Mouse (Mus musculus) testis, postnatal 14 days (tissue): ENCODE data around the gene Gps1.
"Not testable (repeated sequence)": the region's sequence is repeated elsewhere in the genome, so short reads cannot be mapped to it uniquely, and the experiment has no call there.

Experiments
- DNase-seq: peaks from one replicate; pipeline ENCODE4 v3.0.0; 2021; ENCODE audit warnings: low spot score

Gps1 gene

GRCm38 (mm10) chr11:120784064-120784791, at the start of gene Gps1, which contains the start of gene Rfng:
Gene Gps1 (plus strand): TSS chr11:120784272.
Gene Rfng (minus strand): TSS chr11:120784207.
- peak; percentile 87 for DNase-seq

- DNase-seq, result no peak
Measured at GRCm38 (mm10) chr11:120736424-120736823, 47.6 kb upstream of the Gps1 start.

GRCm38 (mm10) chr11:120740981-120741380, 43.1 kb upstream of the Gps1 start:
- no peak for DNase-seq

GRCm38 (mm10) chr11:120744121-120744701, 39.9 kb upstream of the Gps1 start:
- no peak for DNase-seq

GRCm38 (mm10) chr11:120747974-120748373, 36.1 kb upstream of the Gps1 start:
- DNase-seq, result no peak

- DNase-seq, result no peak
Measured at GRCm38 (mm10) chr11:120749430-120749829, 34.6 kb upstream of the Gps1 start.

- DNase-seq, result no peak
Measured at GRCm38 (mm10) chr11:120751606-120752005, 32.5 kb upstream of the Gps1 start.

GRCm38 (mm10) chr11:120760236-120760635, 23.8 kb upstream of the Gps1 start:
- DNase-seq, result no peak

DNA sequence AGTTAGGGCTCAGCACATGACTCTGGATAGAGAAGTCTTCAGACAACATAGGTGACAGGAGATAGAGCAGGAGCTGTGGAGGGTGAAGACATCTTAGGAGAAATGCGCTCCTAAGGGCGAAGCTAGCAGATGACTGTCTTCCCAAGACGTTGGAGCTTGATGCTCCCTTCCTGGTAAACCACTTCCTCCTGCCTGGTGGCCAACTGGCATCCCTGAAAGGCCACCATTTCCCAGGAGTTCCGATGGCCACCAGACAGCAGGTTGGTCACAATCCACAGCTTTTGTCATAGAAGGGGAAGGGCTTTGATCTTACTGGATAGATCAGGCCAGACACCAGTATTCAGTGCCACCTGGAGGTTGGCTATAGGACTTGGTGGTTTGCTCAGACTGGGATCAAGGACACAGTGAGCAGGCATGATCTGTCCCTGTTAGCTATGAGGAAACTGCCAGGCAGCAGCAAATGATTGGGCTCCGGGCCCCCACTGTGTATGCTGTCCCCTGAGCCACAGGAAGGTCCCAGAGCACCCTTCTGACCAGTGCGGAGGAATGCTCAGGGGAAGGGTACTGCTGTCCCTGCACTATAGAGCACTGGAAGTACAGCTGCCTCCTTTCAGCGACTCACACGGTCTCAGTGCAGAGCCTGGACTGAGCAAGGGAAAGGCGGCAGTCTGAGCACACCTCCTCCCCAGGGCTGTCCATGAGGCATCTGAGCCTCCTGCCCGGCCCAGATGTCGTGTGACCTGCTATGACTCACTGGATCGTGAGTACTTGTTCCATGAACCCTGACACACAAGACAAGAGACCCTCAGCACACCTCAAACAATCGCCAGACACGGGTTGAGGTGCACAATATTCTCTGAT, 22.0 kb upstream of the Gps1 start:
- DNase-seq, result no peak

DNA sequence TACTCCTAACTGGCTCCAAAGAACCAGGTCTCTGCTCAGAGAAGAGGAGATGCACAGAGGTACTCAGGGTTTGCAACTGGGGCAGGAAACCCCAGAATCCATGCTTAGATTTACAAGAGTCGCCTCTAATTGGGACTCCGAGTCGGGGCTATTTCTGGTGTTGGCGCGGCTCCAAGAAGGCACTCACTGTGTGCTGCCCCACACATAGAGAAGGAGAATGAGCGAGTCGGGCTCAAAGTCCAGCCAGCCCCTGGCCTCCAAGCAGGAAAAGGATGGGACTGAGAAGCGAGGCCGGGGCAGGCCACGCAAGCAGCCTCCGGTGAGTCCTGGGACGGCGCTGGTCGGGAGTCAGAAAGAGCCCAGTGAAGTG, 21.4 kb upstream of the Gps1 start, which contains the start of gene Hmga1b:
TSS of gene Hmga1b (plus strand) at position 123 of the 370 bp plus-strand sequence.
- not testable (repeated sequence) for DNase-seq

- DNase-seq, result not testable (repeated sequence)
Measured at GRCm38 (mm10) chr11:120763121-120763999, 20.7 kb upstream of the Gps1 start.

GRCm38 (mm10) chr11:120767023-120767422, 17.0 kb upstream of the Gps1 start:
- not testable (repeated sequence) for DNase-seq

GRCm38 (mm10) chr11:120768206-120768605, 15.9 kb upstream of the Gps1 start:
- no peak for DNase-seq

- DNase-seq, result peak; percentile 50
Measured at GRCm38 (mm10) chr11:120772749-120773148, 11.3 kb upstream of the Gps1 start.

DNA sequence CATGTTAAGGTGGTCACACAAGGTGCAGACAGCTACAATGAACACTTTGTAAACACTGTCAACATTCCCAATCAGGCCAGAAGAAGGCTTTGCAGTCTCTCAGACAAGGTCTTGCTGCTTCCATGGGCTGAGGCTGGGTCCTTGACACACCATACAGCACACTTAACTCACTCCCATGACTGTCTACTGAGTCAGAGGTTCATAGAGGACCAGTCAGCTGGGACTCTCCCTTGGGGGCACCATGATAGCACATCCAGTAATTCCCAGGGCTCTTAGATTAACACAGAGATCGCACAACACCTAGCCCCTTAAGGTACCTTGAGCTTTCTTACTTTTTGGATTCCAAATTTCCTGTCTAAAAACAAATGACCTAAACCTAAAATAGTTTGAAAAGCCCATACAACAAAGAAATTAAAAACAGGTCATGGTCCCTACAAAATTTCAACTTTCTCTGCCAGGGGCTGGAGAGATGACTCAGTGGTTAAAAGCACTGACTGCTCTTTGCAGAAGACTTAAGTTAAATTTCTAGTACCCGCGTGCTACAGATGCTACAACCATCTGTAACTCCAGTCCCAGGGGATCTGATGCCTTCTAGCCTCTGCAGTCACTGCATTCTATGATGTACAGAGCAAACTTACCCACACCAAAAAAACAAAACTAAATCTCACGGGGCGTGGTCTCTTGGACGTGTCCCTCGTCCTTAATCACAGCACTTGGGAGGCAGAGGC, 10.4 kb upstream of the Gps1 start:
- peak; percentile 40 for DNase-seq

DNA sequence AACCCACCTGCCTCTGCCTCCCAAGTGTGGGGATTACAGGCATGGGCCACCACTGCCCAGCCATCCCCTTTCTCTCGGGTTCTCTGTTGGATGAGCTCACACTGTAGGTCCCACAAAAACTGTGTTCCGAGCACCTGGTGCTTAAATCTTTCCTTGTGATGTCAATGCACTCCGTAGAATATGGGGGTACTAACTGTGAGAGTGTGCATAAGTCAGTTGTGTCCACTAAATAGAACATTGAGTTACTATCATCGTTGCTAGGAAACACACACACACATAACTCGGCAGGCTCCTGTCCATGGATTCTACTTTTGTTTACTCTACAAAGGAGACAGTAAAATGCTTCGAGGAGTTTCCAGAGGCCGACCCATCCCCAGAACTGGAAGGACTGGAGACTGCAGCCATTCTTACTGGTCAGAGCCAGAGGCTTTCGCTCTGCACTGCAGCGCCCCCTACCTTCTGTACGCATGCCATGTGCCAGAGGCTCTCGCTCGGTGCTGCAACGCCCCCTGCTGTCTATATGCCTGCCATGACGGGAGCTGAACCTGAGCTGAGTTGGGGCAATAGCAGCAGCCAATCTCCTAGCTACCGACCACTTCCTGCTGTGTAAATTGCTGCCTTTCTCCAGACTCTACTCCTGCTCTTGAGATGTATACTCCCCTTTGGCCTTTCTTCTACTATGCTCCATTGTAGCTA, 8.2 kb upstream of the Gps1 start:
- peak; percentile 90 for DNase-seq

- no peak for DNase-seq
Measured at GRCm38 (mm10) chr11:120777123-120777522, 6.9 kb upstream of the Gps1 start.

DNA sequence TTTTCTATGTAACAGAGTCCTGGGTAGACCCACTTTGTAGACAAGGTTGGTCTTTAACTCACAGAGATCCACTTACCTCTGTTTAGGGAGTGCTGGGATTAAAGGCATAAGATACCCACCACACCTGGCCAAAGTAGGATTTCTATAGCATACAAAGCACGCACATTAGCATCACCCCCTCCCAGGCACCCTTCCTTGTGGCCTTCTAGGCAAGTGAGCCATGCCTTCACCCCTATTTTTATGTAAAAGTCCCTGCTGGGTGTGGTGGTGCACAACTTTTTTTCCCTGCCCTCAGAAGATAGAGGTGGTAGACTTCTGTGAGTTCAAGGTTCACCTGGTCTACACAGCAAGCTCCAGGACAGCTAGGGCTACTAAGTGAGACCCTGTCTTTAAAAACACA, 4.2 kb upstream of the Gps1 start:
- DNase-seq, result no peak

DNA sequence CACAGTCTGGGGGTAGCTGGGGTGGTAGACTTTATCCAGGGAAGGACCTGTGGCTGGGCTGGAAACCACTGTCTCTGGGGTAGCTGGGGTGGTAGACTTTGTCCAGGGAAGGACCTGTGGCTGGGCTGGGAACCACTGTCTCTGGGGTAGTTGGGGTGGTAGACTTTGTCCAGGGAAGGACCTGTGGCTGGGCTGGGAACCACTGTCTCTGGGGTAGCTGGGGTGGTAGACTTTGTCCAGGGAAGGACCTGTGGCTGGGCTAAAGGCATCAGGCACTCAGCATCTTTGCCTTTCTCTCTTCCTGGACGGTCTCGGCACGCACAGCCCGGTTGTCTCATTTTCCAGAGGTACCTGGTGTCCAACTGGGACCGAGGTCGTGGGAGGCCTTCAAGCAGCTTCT, 2.7 kb upstream of the Gps1 start:
- not testable (repeated sequence) for DNase-seq

- DNase-seq, result no peak
Measured at GRCm38 (mm10) chr11:120783426-120784063, 527 bp upstream of the Gps1 start.
